Mouse (Mus musculus) spleen, postnatal 14 days (tissue): ENCODE measurements around the gene Hoxb8.

Source experiments
- DNase-seq, 2 experiments: peaks; one replicate each; pipeline ENCODE4 v3.0.0; 2021 to 2022; ENCODE audit warnings: low spot score in 2 of 2

The Hoxb8 gene

DNA sequence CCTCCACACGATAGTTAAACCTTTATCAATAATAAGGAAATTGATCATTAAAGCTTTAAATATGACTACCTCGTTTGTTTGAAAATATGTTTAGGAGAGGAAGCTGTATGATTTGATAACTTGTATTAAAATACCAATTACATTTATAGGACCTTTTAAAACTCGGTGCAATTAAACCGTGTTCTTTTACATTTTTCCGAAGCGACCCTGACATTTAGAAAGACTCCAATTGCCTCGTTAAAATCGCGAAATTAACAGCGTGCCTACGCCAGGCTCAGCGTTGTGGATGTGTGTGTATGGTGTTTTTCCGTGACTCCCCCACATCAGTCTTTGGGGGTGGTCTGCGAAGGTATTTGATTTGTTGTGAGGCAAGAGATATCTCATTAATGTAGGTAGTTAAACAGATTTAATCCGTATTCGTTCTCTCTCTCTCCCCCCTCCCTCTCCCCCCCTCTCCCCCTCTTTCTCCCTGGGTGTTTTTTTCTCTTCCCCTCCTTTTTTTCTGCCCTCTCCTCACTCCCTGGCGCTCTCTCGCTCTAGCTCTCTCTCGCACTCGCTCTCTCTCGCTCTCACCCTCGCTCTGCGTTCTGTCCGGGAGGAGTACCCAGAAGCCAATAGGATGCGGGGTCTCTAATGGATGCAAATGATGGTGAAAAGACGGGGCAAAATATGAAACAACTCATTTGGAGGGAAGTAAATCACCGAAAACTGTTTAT lies at the start of gene Hoxb8:
Hoxb8 (plus strand) TSS at position 51 of the 716 bp plus-strand sequence.
- DNase-seq, result no peak

DNA sequence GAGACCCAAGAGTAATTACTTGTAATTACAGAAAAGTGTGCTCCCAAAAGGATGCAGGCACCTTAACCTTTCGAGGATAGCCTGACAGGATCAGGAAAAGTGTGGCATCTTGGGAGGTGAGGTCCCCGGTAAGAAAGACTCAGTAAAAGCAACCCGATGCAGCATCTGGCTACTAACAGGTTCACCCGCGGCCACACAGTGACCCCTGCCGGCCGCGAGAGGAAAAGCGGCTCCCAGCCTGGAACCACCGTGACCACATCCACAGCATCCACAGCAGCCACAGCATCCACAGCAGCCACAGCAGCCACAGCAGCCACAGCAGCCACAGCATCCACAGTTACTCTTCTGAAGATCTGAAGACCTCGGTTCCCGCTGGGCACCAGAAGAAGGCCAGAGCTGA lies 46.8 kb upstream of the Hoxb8 start:
- DNase-seq, result peak in 1 of 2 experiments; percentile 14

DNA sequence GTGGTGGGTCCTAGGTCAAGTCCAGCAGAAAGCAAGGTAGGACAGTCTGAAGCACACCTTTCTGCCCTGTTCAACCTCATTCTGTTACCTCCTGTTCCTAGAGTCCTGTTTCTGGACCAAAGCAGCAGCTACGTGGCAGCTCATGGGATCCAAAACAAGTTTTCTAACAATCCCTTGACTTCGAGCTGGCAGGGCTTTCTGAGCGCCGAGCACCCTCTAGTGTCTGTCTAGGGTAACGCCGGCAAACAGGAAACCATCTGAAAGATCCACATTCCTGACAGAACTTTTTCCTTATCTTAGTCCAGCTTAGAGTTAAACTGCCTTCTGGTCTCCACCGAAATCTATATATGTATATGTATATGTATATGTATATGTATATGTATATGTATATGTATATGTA lies 41.5 kb upstream of the Hoxb8 start:
- peak in 1 of 2 experiments; percentile 12 for DNase-seq

DNA sequence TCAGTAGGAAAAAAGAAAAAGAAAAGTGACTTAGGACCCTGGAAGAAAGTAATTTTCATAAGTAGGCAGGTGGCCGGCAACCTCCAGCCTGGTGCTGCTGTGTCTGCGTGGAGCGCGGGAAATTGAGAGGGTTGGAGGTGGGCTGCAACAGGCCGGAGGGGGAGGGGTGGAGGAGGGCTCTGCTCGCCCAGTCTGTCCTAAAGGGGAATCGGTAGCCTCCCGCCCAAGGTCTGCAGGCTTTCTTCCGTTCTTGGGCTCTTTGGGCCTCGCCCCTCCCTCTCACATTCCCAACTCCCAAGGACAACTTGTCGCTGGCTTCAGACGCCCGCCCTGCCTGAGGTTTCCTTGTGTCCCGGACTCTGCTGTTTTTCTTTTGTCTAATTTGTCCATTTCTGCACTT lies 30.8 kb upstream of the Hoxb8 start:
- no peak for DNase-seq

DNA sequence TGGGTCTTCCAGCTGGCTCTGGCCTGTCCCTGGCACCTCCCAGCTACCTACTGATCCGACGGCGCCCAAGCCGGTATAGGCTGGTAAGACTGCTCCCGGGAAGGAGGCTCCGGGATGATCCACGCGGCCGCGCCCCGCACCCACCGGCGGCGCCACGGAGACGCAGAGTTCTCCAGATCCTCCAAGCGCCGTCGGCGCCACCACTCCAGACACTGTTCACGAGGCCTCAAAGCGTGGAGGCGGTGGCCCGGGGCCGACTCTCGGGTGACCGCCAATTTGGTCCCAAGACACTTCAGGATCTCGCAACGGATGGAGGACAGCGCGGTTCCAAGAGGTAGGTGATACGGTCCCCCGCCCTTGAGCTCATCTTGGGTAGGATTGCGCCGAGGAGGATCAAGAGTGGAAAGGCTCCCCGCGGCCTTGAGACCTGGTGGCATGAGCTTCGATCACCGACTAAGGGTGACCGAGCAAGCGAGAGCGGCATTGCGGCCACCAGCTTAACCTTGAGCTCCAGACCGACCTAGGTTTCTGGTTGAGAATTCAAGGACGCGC lies 30.1 kb upstream of the Hoxb8 start:
- no peak for DNase-seq

DNA sequence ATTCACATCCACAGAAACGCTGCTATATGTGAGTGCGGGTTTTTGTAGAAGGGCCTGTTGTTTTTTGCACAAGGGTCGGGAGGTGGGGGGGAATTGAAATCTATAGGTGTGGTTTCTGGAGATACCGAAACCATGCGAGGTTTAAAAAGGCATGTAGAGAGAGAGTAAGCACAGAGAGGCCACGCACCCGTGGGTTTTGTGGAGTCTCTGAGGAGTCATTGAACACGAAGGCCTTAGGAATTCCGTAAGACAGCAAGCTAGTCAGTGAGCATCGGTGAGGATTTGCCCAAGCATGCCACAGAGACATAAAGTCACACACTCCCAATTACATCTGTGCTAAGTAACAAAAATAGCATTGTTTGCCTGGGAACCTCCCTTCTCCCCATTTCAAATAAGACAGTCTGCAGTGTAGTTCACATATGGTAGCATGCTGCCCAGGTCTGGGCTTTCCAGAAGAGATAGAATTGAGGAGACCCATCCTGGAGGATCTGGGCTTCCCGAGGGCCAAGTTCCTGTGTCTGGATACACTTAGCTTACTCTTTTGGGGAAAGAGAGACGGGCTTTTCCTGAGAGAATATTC lies 29.1 kb upstream of the Hoxb8 start:
- no peak for DNase-seq

DNA sequence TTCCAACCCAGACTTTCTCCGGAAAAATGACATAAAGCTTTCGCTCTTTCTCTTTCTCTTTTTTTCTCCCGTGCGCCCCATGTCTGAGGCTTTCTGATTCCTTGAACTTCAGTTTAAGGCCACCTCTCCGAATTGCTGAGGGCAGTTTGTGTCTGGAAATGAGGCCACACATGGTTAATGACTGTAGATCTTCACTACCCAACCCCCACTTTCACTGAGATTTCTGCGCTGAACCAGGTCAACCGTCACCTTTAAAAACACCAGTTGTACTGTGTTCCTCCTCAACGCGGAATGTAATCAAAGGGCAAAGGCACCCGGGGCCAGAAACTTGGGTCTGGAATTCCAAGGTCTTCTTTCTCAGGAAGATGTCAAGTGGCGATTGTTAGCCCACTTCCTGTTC lies 27.5 kb upstream of the Hoxb8 start:
- no peak for DNase-seq

DNA sequence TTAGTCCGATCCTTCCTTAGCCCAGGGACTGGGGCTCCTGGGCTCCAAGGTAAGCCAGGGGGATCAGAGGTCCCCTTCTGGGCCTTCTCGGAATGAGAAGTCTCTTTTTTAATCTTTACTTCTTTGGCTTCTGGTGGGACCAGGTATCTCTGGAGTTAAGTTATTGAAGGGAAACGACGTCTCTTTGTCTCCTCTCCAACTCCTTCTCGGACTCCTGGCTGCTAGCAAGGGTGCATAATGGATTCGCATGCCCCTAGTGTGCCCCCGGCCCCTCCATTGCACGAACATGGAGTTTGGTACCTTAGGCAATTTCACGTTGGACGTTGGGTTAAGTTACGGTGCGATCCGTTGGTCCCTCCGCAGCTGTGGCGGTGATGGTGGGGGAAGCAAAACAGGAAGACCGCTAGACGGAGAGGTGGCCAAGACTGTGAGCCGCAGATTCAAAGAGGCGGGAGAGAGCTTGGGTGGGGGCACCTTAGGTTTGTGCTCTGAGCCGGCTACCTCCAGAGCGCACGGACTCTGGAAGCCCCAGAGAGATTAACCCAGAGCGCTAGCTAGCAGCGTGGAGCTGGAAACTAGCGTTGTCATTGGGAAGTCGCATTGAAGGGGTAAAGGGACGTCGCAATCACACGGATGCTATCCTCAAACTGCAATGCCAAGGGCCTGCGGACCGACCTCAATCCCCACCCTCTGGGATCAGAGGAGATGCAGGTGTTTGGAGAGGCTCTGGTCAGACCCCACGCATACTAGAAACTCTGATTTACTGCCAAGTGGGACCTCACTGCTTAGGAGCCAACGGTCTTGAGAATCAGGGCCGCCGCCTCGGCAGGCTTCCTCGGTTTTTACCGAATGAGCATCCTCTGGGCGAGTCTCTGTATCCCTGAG lies 26.4 kb upstream of the Hoxb8 start:
- DNase-seq, result no peak

DNA sequence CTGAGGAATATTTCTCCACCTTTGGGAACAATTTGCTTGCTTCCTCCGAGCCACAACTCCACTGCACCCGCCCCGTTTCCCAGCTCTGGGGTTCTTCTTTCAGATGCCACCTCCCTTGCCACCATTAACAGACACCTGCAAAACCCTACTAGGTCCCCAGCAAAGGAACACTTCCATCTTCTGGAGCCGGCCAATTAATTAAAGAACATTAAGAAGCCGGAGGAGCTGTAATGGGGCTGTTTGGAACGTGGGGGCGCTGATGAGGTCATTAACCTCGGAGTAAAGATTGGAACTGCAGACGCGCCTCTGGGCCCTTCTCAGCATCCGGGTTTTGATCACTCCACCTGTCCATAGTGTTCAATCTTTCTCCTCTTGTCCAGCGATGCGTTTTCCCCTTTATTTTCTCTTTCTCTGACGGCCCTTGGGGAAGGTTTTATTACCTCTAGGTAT lies 25.7 kb upstream of the Hoxb8 start:
- no peak for DNase-seq

DNA sequence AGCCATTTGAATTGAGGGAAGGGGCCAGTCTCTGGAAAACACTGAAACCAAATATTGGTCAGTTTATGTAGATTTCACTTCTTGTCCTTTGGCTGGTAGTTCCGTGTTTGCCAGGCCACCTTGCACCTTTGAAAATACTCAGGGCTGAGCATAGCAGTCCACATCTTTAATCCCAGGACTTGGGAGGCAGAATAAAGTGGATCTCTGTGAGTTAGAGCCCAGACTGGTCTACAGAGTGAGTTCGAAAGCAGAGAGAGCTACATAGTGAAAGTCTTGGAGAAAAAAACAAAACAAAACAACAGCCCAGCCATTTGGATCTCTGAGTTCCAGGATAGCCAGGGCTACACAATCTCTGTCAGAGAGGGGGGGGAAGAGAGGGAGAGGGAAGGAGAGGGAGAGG lies 24.6 kb upstream of the Hoxb8 start:
- DNase-seq, result no peak

DNA sequence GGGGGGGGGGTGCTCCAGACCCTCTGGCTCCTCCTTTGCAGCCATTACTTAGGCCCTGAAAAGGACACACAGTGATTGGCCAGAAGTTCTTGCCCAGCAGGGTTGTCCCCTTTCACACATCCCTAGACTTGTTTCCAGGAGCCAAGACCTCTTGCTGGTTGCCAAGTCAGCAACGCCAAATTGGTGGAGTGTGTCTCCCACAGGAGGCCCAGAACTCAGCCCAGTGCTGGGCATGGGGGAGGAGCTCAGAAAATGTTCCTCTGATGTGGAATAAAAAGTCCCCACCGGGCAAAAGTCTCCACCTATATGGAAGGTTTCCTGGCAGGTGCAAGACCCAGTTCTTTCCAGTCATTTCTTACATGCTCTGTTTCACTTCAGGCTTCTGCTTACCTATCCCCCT lies 22.7 kb upstream of the Hoxb8 start:
- DNase-seq, result no peak

DNA sequence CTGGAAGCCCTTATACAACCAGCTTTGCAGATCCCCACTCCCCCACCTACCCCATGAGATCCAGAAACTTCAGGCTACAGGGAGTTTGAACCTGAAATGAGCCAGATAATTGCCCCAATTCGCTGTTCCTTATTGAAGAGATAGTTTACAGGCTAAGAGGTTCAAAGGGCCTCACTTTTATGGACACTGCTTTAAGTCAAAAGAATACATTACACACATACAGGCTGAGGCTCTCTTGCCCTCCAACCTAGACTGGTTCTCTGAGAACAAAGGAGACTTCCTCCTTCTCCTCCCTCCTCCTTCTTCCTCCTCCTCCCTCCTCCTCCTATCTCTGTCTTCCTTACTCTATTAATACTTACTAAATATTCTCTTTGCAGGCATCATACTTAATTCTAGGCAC lies 22.2 kb upstream of the Hoxb8 start:
- DNase-seq, result no peak

DNA sequence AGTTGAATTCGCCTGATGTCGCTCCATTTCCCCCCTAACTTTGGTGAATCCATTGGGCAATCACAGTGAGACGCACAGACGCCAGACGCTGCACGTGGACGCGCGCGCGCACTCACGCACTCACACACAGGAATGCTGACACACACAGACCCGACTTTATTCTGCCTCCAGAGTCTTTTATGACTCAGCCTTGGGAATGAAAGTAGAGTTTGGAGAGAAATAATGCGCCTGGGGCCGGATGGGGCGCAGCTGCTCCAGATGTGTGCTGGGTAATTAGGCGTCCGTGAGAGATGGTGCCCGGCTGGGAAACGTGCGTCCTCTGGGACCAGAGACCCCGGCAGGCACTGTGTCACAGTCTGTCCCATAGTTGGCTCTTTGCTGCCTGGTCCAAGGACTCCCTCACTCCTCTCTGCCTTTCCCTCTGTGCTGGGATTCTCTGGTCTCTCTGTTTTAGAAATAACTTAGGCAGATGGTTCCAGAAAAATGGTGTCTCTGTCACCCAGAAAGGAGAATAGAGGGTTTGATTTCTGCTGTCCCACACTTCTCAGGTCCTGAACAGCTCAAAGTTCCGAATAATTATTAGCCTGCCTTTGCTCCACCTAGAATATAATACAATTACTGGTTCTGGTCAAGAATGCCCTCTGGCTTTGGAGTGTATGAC lies 21.3 kb upstream of the Hoxb8 start:
- no peak for DNase-seq

DNA sequence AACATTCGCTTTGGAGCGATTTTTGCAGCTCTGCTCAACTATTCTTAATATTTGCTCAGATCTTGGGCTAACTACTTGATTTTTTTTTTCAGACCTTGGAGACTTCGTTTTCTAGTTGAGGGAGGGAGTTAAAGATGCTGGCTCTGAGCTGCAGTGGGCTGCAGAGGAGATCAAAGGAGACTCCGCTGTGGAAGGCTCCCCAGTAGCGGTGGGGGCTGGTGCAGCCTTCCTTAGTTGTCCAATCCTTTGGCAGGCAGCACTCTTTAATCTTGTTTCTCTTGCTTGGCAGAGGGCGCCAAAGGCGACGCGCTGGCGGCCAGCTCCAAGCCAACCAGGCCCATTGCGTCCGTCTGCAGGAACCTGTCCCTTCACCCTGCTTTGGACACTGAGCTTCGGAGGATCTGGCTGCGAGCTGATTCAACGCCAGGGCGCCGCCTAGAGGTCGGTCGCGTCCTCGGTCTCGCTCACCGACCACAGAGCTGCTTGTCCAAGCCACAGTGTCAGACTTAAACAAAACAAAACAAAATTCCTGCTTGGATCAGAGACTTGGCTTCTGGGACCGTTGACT lies 20.3 kb upstream of the Hoxb8 start:
- DNase-seq, result peak in 1 of 2 experiments; percentile 37

DNA sequence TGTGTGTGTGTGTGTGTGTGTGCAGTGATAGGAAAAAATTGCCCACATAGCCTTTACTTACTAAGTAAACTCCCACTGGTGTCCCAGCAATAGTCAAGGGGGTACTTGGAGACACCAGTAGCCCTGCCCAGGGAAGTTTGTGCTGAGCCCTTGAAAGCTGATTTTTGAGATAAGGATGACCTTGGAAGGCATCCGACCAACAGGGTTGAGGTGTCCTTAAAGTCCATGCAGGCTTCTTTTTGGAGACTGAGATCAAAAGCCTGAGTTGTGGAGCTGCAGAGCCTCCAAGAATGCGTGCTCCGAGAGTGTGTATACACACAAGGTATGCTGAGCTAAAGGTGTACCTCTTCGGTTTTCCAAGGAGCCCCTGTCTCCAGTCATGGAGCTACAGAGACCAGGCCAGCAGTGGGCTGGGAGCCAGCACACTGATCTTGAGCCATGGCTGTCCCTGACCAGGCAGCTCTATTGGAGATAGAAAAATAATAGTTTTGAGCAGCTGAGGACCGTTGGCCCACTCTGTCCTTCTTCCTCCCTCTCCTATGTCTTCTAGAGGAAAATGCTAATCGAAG lies 19.4 kb upstream of the Hoxb8 start:
- no peak for DNase-seq

DNA sequence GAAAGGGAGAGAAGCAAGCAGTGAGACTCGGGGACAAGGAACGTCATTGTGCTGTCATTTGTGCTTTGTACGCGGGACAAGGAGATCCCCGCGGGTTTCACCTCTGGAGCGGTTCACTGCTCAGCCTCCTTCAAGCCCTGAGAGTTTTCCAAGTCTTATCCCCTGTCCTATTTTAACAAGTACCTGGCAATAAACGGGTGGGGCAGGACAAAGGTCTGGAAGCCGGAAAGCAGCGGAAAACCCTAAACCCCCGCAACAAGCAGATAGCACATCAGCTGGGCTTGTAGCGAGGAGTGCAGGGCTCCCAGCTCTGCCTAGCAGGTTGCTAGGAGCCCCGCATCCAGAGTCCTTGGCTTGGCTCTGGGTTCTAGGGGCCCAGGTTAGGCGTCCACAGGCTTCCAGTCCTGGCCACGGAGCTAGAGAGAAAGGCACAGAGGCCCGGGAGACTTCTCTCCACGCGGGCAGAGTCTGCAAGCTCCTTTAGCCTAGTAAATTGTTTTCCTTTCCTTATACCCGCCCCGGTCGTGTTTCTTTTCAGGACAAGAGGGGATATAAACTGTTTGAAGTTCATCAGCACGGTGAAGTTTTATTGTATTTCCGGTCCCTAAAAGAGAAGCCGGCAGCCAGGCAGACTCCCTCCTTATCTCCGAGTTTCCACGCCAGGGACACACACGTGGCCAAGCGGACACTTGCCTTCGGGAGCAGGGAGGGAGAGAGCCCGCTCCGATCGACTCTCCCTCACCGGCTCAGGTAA lies 17.9 kb upstream of the Hoxb8 start:
- DNase-seq, result no peak

DNA sequence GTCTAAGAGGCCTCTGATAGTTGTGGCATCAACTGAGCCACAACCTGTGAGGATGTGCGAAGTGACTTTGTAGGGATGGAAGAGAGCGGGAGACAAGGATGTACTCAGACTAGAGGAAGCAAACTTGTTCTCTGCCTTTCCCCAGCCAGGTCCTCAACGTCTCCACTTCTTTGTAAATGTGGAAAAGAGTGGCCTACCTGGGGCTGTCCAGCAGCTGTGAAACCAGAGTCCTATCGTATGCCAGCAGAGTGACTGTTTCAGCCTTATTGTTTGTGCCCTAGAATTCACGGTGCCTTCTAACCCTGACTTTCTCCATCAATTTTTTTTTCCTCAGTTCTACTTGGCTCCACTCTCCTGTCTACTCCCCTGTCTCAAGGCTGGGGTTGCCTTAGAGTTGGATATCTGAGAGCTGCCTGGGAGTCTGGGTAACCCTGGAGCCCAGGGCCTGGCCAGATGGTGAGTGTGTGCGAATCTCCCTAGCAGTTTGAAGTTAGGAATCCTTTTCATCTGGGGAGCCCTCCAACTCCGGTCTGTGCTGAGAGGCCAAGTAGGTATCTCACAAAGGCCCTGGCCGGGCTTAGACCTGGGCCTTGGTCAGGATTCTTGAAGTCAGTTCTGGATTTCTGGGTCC lies 17.2 kb upstream of the Hoxb8 start:
- no peak for DNase-seq

DNA sequence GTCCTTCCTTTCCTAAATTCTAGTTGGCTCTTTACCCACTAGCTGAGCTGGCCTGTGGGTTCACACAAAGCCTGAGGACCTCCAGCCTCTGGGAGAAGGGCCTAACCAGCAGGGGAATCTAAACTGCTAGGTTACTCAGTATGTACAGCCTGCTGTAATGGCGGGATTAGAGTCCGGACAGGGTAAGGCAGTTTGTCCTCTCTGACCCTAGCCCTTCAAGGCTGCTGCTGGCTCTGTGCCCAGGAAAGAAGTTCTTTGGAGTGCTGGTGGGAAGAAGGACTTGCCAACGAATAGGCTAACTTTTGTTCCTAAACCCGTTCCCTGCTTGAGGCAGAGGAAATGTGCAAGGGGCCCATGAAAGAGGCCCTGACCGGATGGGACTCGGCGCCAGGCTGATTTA lies 15.8 kb upstream of the Hoxb8 start:
- DNase-seq, result no peak

DNA sequence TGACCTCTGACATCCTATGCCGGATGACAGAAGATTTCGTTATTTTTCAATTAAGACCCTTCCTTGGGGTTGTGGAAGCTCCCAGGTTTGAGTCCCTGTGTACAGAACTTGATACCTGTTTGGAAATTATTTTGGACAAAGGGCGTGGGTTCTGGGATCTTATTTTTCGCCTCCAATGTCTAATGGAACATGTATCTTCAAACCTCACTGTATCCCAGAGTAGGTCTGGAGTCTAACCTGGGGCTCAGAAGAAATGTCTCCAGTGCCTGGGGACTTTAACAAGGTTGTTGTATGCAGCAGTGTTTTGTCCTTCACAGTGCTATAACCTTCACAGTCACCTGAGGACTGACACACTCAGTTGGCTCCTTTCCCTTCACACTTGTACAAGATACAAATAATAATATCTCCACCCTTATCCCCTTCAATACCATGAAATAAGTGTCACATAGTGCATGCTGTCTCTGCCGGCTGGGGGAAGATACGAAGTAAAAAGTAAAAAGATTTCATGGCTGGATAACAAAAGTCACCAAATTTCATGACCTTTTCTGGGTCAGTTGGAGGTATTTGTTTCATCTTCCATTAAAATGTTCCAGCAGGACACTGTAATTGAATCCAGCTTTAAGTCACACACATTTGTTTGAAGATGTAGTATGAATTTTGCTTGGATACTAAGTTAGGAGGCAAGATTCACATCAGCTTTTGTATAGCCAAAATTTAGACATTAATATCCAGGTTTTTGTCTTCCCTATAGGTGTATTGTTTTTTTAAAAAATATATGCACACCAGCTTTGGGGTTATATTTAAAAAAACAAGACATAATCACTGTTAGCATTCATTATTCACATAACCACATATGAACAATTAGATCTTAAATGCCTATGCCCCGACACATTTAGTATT lies 14.4 kb upstream of the Hoxb8 start:
- no peak for DNase-seq
